ENCODE assay signal across 8 mouse cellular contexts in genomic region chr1:144004741-144005140, GRCm38 (mm10). TPM values are rescaled to one million over a fixed set of nuclear protein-coding genes. Genes with fewer than 3 reads are reported as not detected.
DNase-seq lines count a peak whose midpoint lies in the region; ATAC-seq and TF ChIP-seq lines count a peak whose summit lies in the region.

No protein-coding gene starts in this region.

- H3K36me3 ChIP-seq in forebrain, embryonic 10.5 days (replicated peaks): peaks cover 15% of the 10 kb centered on the region
- H3K36me3 ChIP-seq in hindbrain, embryonic 16.5 days (ENCODE audit: control insufficient read depth, insufficient read depth, low read length): peaks cover 6% of the 10 kb centered on the region
- H3K36me3 ChIP-seq in macrophage (ENCODE audit: inconsistent target): 0 out of 2 replicates have a peak, but pooled peaks cover 12% of the 10 kb centered on the region
- H3K36me3 ChIP-seq in stomach, postnatal 0 days (ENCODE audit: control insufficient read depth, insufficient read depth, low read length): peaks cover 3% of the 10 kb centered on the region; the same call in 1 of the 2 replicates

- peak overlapping the region; percentile 83 for H3K9ac ChIP-seq in hindbrain, embryonic 16.5 days (ENCODE audit: low read depth, low read length)
- H3K9ac ChIP-seq in stomach, postnatal 0 days (ENCODE audit: low read length): peak overlapping the region; percentile 60

- no peaks in the 10 kb centered on the region for H3K9me3 ChIP-seq in forebrain, embryonic 10.5 days
- H3K9me3 ChIP-seq in hindbrain, embryonic 16.5 days (ENCODE audit: control insufficient read depth, low read length): no peaks in the 10 kb centered on the region
- no peaks in the 10 kb centered on the region for H3K9me3 ChIP-seq in stomach, postnatal 0 days (ENCODE audit: control insufficient read depth, low read length)

- H3K27ac ChIP-seq in left cerebral cortex, adult 2 months: peak overlapping the region; percentile 97
- peak overlapping the region; percentile 87 for H3K27ac ChIP-seq in forebrain, embryonic 10.5 days
- H3K27ac ChIP-seq in hindbrain, embryonic 16.5 days (ENCODE audit: low read depth, low read length): peak overlapping the region; percentile 80
- peak overlapping the region; percentile 80 for H3K27ac ChIP-seq in macrophage
- peak overlapping the region; percentile 83 for H3K27ac ChIP-seq in stomach, postnatal 0 days (replicated peaks)

- TF ChIP-seq EP300 in stomach, postnatal 0 days (optimal IDR thresholded peaks at IDR 0.05): no peak

- peak overlapping the region; percentile 88 for H3K4me2 ChIP-seq in hindbrain, embryonic 16.5 days (ENCODE audit: low read length)
- H3K4me2 ChIP-seq in stomach, postnatal 0 days (replicated peaks; ENCODE audit: low read depth): peak overlapping the region; percentile 73

- TF ChIP-seq CTCF in left cerebral cortex, adult 2 months (IDR thresholded peaks at IDR 0.05): no peak
- no peak for TF ChIP-seq CTCF in stomach, postnatal 0 days (IDR thresholded peaks at IDR 0.05; ENCODE audit: low read depth)

- peaks cover 21% of the 10 kb centered on the region for H3K79me2 ChIP-seq in macrophage (ENCODE audit: inconsistent target)

- intact Hi-C loops in left cerebral cortex, adult 2 months (cut with DNase I): loop anchor here (2.0 to 5.0 kb wide), 4 partner anchors 62 to 378 kb away; no protein-coding TSS in a partner anchor

- H3K4me1 ChIP-seq in forebrain, embryonic 10.5 days: peaks cover 41% of the 10 kb centered on the region
- H3K4me1 ChIP-seq in hindbrain, embryonic 16.5 days (ENCODE audit: control insufficient read depth, insufficient read depth, low read depth, low read length): peaks cover 14% of the 10 kb centered on the region
- no peaks in the 10 kb centered on the region; the same call in 1 of the 2 replicates for H3K4me1 ChIP-seq in stomach, postnatal 0 days (replicated peaks; ENCODE audit: control insufficient read depth, insufficient read depth)

- 2% methylated on average over 9 of the region's 9 CpGs for WGBS in forebrain, embryonic 10.5 days
- 4% methylated on average over 9 of the region's 9 CpGs for WGBS in hindbrain, embryonic 16.5 days
- WGBS in macrophage (ENCODE audit: missing documents): 10% methylated on average over 9 of the region's 9 CpGs
- WGBS in stomach, postnatal 0 days: 2% methylated on average over 9 of the region's 9 CpGs

- DNase-seq in left cerebral cortex, adult 2 months (ENCODE audit: extremely low spot score in 1 of 2, low spot score in 2 of 2): peak in 1 of 2 experiments; percentile 24
- no peak for DNase-seq in left cerebral cortex, adult 18-20 months (ENCODE audit: low spot score in 2 of 2)
- DNase-seq in NIH3T3 (ENCODE audit: low read depth): peak; percentile 57
- no peak for DNase-seq in forebrain, embryonic 10.5 days (ENCODE audit: extremely low spot score, low spot score)
- DNase-seq in stomach, postnatal 0 days (ENCODE audit: low spot score): peak; percentile 21
- DNase-seq in gastrocnemius, postnatal 4 days (ENCODE audit: low spot score in 2 of 2): no peak

- ATAC-seq in hindbrain, embryonic 16.5 days: no peak
- no peak; the same call in 1 of the 2 replicates for ATAC-seq in stomach, postnatal 0 days (ENCODE audit: low FRiP score, low TSS enrichment)

- H3K27me3 ChIP-seq in forebrain, embryonic 10.5 days (ENCODE audit: poor library complexity, severe bottlenecking): no peaks in the 10 kb centered on the region
- no peaks in the 10 kb centered on the region for H3K27me3 ChIP-seq in hindbrain, embryonic 16.5 days (replicated peaks; ENCODE audit: control insufficient read depth, insufficient read depth, low read length)
- no peaks in the 10 kb centered on the region for H3K27me3 ChIP-seq in stomach, postnatal 0 days (ENCODE audit: control insufficient read depth, insufficient read depth, low read length)

- peak overlapping the region; percentile 59 for H3K4me3 ChIP-seq in left cerebral cortex, adult 2 months
- peak overlapping the region; percentile 67 for H3K4me3 ChIP-seq in forebrain, embryonic 10.5 days
- peak overlapping the region; percentile 78 for H3K4me3 ChIP-seq in hindbrain, embryonic 16.5 days (ENCODE audit: low read length)
- peak overlapping the region; percentile 48 for H3K4me3 ChIP-seq in macrophage (ENCODE audit: inconsistent target)
- H3K4me3 ChIP-seq in stomach, postnatal 0 days (ENCODE audit: low read depth, low read length): peak overlapping the region; percentile 60

RNA-seq across cellular contexts. Expression of gene Rgs2, which starts 0.8 kb away (rescaled TPM):
- total RNA-seq in left cerebral cortex, adult 2 months (2021): 10 to 100 TPM; 69.4 to 71.0 TPM
- 10 to 100 TPM; 79.8 to 88.8 TPM for total RNA-seq in left cerebral cortex, adult 18-20 months (2021)
- polyA plus RNA-seq in forebrain, embryonic 10.5 days (2016; fragmentation: Nextera tagmentation; extraction: Ambion mirVana): 30.9 and 34.2 TPM in 2 replicates
- 96.4 and 98.1 TPM in 2 replicates for polyA plus RNA-seq in hindbrain, embryonic 16.5 days (2015; fragmentation: Nextera tagmentation; extraction: Ambion mirVana)
- total RNA-seq in macrophage (2018; cell fraction: chromatin; rRNA removed): 100 to 1,000 TPM in 6 of 26 experiments, 10 to 100 TPM in 15, 1 to 10 TPM in 5; 7.2 to 412 (median 30.9) TPM
- total RNA-seq in macrophage (2018; cell fraction: cytosol; rRNA removed): 100 to 1,000 TPM in 7 of 26 experiments, 10 to 100 TPM in 19; 36.9 to 221 (median 65.7) TPM
- total RNA-seq in macrophage (2018; cell fraction: nucleus; rRNA removed): 100 to 1,000 TPM in 1 of 26 experiments, 10 to 100 TPM in 25; 14.8 to 238 (median 38.0) TPM
- 90.2 to 154 TPM (median 98.0 TPM) in 3 replicates for polyA plus RNA-seq in macrophage (2018)
- 108 and 119 TPM in 2 replicates for polyA plus RNA-seq in stomach, postnatal 0 days (2015; fragmentation: Nextera tagmentation; extraction: Ambion mirVana)
- 10 to 100 TPM; 35.2 to 36.0 TPM for total RNA-seq in gastrocnemius, postnatal 4 days (2021)

Comparison
In these comparisons a context has a peak if more than half of its experiments do, and no peak if none do; other contexts are left out.
1. DNase-seq: peak in NIH3T3 (single experiment) and stomach, postnatal 0 days (single experiment); none in left cerebral cortex, adult 18-20 months (0 of 2), forebrain, embryonic 10.5 days (single experiment) and gastrocnemius, postnatal 4 days (0 of 2).
2. Peak in every context shown above with its lines, with median percentiles within 50 percentile points of each other: H3K27ac ChIP-seq and H3K4me3 ChIP-seq.